Mouse (Mus musculus) gonadal fat pad, adult 2 months (tissue): ENCODE data around the gene Pmel. TPM values are rescaled to one million over a fixed set of nuclear protein-coding genes. Genes with fewer than 3 reads are reported as not detected.
"Not testable (repeated sequence)": the region's sequence is repeated elsewhere in the genome, so short reads cannot be mapped to it uniquely, and the experiment has no call there.

Source experiments
- DNase-seq: peaks from one replicate; pipeline ENCODE4 v3.0.0-alpha.2; 2012; ENCODE audit warnings: low read depth
- polyA plus RNA-seq: library from polyadenylated mRNA; depleted of rRNA; stranded (reverse); fragments of >200 nt; gene quantifications from 2 replicates; pipeline ENCODE4 v1.2.3, GENCODE M21; 2012

Pmel gene
- polyA plus RNA-seq, 1 experiment = 54.5 TPM

GRCm38 (mm10) chr10:128702328-128703007 is 1.5 kb upstream of the Pmel start:
- no peak for DNase-seq

GRCm38 (mm10) chr10:128704491-128705316 is 709 bp downstream of the Pmel start, which contains the start of gene Cdk2:
Gene Cdk2, minus strand, starts transcription at chr10:128705031.
- no peak for DNase-seq

GRCm38 (mm10) chr10:128705317-128705693 is 1.3 kb downstream of the Pmel start:
- DNase-seq = no peak

- DNase-seq = not testable (repeated sequence)
These were observed 7.3 kb downstream of the Pmel start for GRCm38 (mm10) chr10:128711318-128711717.

- DNase-seq = no peak
These were observed 11.9 kb downstream of the Pmel start for GRCm38 (mm10) chr10:128715559-128716537.

- not testable (repeated sequence) for DNase-seq
These were observed 21.5 kb downstream of the Pmel start for GRCm38 (mm10) chr10:128725466-128725865.

- no peak for DNase-seq
These were observed 24.1 kb downstream of the Pmel start for GRCm38 (mm10) chr10:128728059-128728458.

- DNase-seq = no peak
These were observed 27.0 kb downstream of the Pmel start for GRCm38 (mm10) chr10:128731002-128731433.

GRCm38 (mm10) chr10:128731992-128732391 is 28.0 kb downstream of the Pmel start:
- no peak for DNase-seq

- no peak for DNase-seq
These were observed 33.4 kb downstream of the Pmel start for GRCm38 (mm10) chr10:128737435-128737834.

GRCm38 (mm10) chr10:128740296-128740695 is 36.3 kb downstream of the Pmel start:
- no peak for DNase-seq

GRCm38 (mm10) chr10:128742616-128743015 is 38.6 kb downstream of the Pmel start:
- DNase-seq = no peak

GRCm38 (mm10) chr10:128743235-128743634 is 39.2 kb downstream of the Pmel start:
- DNase-seq = no peak

GRCm38 (mm10) chr10:128743791-128744191 is 39.8 kb downstream of the Pmel start:
- no peak for DNase-seq

- no peak for DNase-seq
These were observed 40.2 kb downstream of the Pmel start for GRCm38 (mm10) chr10:128744211-128744610.

- DNase-seq = no peak
These were observed 40.9 kb downstream of the Pmel start, which contains the start of gene Dgka for GRCm38 (mm10) chr10:128744680-128745601. Gene Dgka, minus strand, starts transcription at chr10:128744855.

- DNase-seq = no peak
These were observed 42.1 kb downstream of the Pmel start for GRCm38 (mm10) chr10:128745946-128746613.

- no peak for DNase-seq
These were observed 43.1 kb downstream of the Pmel start for GRCm38 (mm10) chr10:128746972-128747645.

GRCm38 (mm10) chr10:128747646-128748251 is 43.8 kb downstream of the Pmel start, which contains the start of gene Pym1:
Gene Pym1, plus strand, starts transcription at chr10:128747889.
- peak; percentile 94 for DNase-seq
